Mouse (Mus musculus): ENCODE results near the gene Etv6.

GRCm38 (mm10) chr6:134051950-134052349, 16.4 kb downstream of the Etv6 start:
- no peak for TF ChIP-seq POLR2A (IDR thresholded peaks at IDR 0.05; ENCODE audit: borderline replicate concordance, extremely low read depth, low read depth, low read length)
- no peak for TF ChIP-seq CTCF (IDR thresholded peaks at IDR 0.05; ENCODE audit: insufficient read depth, low read length)
